Comparison of ENCODE assay signal across 1 mouse cellular context in genomic region chr12:112794356-112794816, GRCm38 (mm10).
A peak's percentile ranks its signal among the peaks of the same experiment; 100 is the strongest.
TF ChIP-seq lines count a peak whose summit lies in the region.

No protein-coding gene starts in this region.

TF ChIP-seq in MEL, 35 proteins besides CTCF, POLR2A, EP300 and RAD21:
- TF ChIP-seq GATA1 (IDR thresholded peaks at IDR 0.05; ENCODE audit: low read depth, low read length) (no peak), TAL1 (IDR thresholded peaks at IDR 0.05; ENCODE audit: low read length) (no peak), BHLHE40 (IDR thresholded peaks at IDR 0.05; ENCODE audit: borderline replicate concordance, low read depth, low read length) (peak; percentile 9), CHD1 (IDR thresholded peaks at IDR 0.05; ENCODE audit: low read depth, low read length) (peak; percentile 76; the same call in 1 of the 2 replicates), ETS1 (IDR thresholded peaks at IDR 0.05; ENCODE audit: low read depth, low read length) (no peak), MAFK (IDR thresholded peaks at IDR 0.05; ENCODE audit: borderline replicate concordance, low read depth, low read length) (no peak), SIN3A (IDR thresholded peaks at IDR 0.05; ENCODE audit: low read length) (peak; percentile 33; the same call in 1 of the 2 replicates), MAZ (IDR thresholded peaks at IDR 0.05; ENCODE audit: low read depth, low read length) (0 out of 2 replicates have a peak, but pooled peaks have one; percentile 43), MAX (IDR thresholded peaks at IDR 0.05; ENCODE audit: low read length) (no peak; the same call in 1 of the 2 replicates), TBP (IDR thresholded peaks at IDR 0.05; ENCODE audit: low read depth, low read length) (0 out of 2 replicates have a peak, but pooled peaks have one; percentile 27), ZKSCAN1 (IDR thresholded peaks at IDR 0.05; ENCODE audit: low read depth, low read length) (peak; percentile 17; the same call in 1 of the 2 replicates), MXI1 (IDR thresholded peaks at IDR 0.05; ENCODE audit: low read depth, low read length) (no peak), JUND (IDR thresholded peaks at IDR 0.05; ENCODE audit: low read depth, low read length) (peak; percentile 45; the same call in 1 of the 2 replicates), CHD2 (IDR thresholded peaks at IDR 0.05; ENCODE audit: low read length) (peak; percentile 77; the same call in 1 of the 2 replicates)
